Mouse (Mus musculus) frontal cortex, postnatal 36 days (tissue): ENCODE measurements at regions not wholly inside any gene's neighbourhood (a gene's known extent, or its start where the extent isn't known, plus 50 kb on each side); places are given as distances from the start of the nearest gene placed in this dataset.
"Not testable (repeated sequence)": the region's sequence is repeated elsewhere in the genome, so short reads cannot be mapped to it uniquely, and the experiment has no call there.

ENCODE experiments used
- DNase-seq, 2 experiments: peaks; one replicate each; pipeline ENCODE4 v3.0.0; 2022; ENCODE audit warnings: low spot score in 2 of 2

DNA sequence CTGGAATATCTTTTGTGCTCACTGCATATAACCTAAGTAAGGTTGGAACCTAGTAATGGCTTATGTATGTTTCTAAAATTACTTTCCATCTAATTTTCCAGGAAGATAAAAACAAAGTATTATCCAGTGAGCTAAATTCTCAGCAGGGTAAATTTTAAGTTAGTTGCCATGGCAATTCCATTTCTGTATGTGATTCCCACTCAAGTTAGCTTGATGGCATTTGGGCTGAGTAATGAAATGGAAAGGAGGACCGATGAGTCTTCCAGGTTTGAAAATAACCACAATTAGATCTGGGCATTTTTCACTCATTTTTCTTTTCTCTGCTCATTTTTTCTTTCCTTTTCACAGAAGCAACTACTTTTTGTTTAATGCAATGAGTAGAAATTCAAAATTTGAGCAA lies 398.4 kb upstream of the Gm10801 start:
- DNase-seq: peak in 1 of 2 experiments; percentile 16

DNA sequence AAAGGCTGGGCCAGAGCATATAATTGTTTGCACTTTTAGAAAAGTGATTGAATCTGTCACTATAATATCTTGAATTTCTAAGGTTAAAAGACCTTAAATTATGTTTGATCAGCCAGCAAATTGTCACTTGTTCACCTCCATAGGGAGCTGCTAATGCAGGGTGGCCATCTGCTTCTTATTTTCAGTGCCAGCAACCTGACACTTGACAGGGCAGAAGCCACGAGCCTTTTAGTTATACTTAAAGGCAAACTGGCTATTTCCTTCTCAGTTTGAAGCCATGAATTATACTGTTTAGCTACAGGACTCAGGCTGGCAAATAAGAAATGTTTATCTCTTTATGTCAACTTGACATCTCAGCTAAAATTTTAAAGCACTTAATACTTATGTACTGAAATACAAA lies 392.5 kb upstream of the Gm10801 start:
- DNase-seq: no peak

DNA sequence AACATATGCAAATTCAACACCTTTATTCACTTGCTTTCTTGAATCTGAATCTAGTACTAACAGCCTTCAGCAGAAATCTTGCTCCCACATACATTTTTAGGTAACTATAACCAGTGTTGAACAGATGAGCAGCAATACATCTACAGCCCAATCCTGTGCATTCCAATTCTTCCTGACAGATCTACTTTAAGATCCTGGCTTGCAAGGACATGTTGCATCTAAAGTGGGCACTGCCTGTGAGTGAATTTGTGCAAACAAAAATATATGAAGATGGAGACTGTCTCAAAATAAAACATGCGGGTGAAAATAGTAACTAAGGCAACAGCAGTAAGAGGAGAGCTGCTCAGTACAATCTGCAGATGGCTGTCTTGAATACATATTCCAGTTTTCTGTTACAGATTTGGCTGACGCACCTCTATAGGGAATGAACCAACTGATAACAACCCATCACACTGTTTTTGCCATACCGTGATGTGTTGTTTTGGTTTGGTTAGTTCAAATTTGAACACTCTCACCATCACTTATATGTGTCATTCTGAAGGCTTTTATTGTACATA lies 375.2 kb upstream of the Gm10801 start:
- DNase-seq: peak; percentile 12 to 73

DNA sequence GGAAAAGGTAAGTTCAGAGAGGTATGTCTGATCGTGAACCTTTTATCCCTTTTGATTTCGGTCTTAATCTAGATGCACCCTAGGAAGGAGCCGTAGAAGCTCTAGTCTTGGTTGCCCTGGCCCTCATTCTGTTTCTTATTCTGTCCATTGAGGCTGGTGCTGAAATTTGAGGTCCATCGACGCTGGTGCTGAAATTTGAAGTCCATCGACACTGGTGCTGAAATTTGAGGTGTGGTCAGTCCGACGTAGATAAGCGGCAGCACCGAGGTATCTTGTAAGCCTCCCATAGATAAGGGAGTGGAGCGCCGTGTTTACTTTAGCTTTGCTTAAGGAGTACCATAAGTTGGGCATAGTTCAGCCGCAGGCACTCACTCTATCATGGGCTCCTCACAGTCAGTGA lies 332.0 kb upstream of the Gm10801 start:
- not testable (repeated sequence) for DNase-seq

DNA sequence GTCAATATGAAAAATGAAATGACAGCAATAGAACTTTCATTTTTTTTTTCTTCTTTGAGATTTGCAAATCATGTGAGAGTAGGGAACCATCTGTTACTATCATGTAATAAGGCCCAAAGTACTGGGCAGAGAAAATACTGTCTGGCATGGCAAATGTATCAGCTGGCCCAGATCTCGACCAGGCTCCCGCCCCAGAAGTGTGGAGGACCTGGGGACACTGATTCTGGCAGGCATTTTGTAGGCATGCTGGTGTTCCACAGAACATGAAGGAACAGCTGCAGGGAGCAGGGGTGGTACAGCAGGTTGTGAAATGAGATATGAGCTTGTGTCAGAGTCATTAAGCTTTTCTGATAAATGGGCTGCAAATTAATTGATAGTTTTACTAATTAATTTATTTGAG lies 307.8 kb upstream of the Gm10801 start:
- DNase-seq: no peak

DNA sequence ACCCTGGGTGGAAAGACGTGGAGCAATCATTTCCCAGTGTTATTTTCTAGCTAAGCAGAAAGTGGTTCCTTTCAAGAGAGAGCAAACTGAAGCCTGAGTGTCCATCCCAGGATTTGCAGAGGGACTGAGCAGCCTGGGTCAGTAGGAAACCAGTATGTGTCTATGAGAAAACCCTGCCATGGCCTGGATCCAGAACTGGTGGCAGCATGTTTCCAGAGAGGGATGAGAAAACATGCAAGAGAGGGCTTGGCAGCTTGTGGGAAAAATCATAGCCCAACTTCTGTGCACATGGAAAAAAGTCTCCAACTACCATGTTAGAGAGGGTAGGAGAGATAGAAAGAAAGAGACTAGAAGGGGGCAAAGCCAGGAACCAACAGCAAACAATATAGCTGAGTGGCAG lies 282.8 kb upstream of the Gm10801 start:
- DNase-seq: no peak
